Mouse (Mus musculus) fibroblast of lung, adult 2 months (primary cell): ENCODE results near the gene Olfr593.
"Not testable (repeated sequence)": the region's sequence is repeated elsewhere in the genome, so short reads cannot be mapped to it uniquely, and the experiment has no call there.

Experiments
- DNase-seq: peaks from one replicate; pipeline ENCODE4 v3.0.0-alpha.2; 2011; ENCODE audit warnings: low read depth

The Olfr593 gene

DNA sequence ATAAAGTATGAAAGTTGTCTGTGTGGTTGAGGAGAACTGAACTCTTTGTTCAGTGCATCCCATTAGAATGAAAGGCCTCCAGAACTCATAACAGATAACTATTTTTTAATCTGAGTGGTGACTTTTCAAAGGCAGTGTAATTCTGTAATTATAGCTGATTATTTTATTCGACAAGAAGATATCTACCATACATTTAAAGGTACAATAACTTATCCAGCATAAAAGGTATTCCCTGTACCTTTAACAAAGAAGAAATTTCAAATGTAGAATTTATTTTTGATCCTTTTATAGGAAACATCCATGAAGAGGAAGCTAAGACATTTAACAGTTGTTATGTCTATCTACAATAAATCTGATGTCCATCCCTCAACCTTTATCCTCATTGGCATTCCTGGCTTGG is at the start of gene Olfr593:
TSS of gene Olfr593 (plus strand) at position 301 of the 400 bp plus-strand sequence.
- DNase-seq: no peak

DNA sequence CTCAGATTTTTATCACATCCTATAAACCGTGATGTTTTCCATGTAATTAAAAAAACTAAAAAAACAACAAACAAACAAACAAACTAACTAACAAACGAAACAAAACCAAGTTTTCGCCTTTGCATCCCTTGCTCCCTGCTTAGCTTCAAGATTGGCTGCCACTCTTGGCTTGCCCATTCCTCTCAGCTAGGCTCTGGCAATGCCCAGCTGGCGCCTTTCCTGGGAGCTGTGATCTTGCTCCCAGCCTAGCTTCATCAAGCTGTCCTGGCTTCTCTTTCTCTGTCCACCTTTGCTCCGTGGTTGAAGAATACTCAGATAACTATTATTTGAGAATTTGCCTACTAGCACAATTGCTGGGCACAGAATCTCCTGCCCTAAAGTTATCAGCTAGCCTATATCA is 42.0 kb upstream of the Olfr593 start:
- DNase-seq: no peak

DNA sequence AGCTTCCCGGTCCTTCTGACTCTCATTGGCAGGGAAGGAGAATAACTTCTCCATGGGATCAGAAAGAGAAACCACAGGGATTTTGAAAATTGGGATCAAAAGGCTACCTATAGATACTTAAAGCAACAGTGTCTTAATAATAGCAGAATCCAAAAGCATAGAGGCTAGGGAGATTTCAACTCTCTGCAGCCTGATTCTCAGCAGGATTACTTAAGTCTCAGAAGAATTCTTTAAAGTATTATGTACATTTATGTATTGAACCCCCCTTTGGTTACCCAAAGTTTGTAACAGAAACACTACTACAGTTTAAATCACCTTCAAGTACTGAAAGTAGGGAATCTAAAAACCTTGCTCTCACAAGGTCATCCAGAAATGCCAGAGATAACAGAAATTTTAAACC is 33.4 kb upstream of the Olfr593 start, which contains the start of gene Olfr591:
TSS of gene Olfr591 (minus strand) at position 101 of the 400 bp plus-strand sequence.
- DNase-seq: no peak

DNA sequence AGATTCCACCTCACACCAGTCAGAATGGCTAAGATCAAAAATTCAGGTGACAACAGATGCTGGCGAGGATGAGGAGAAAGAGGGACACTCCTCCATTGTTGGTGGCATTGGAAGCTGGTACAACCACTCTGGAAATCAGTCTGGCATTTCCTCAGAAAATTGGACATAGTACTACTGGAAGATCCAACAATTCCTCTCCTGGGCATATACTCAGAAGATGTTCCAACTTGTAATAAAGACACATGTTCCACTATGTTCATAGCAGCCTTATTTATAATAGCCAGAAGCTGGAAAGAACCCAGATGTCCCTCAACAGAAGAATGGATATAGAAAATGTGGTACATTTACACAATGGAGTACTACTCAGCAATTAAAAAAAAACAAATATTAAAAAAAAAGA is 27.2 kb upstream of the Olfr593 start, which contains the start of gene Olfr592:
TSS of gene Olfr592 (plus strand) at position 301 of the 400 bp plus-strand sequence.
- DNase-seq: not testable (repeated sequence)

DNA sequence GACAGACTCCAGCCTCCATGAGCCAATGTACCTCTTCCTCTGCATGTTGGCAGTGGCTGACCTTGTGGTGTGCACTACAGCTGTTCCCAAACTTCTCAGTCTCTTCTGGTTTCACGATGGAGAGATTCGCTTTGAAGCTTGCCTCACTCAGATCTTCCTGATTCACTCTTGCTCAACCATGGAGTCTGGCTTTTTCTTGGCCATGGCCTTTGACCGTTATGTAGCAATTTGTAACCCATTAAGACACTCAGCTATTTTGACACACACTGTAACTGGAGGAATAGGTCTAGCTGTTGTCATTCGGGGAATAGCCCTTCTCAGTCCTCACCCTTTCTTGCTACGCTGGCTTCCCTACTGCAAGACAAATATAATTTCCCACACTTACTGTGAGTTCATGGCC is 388 bp downstream of the Olfr593 start:
- not testable (repeated sequence) for DNase-seq

DNA sequence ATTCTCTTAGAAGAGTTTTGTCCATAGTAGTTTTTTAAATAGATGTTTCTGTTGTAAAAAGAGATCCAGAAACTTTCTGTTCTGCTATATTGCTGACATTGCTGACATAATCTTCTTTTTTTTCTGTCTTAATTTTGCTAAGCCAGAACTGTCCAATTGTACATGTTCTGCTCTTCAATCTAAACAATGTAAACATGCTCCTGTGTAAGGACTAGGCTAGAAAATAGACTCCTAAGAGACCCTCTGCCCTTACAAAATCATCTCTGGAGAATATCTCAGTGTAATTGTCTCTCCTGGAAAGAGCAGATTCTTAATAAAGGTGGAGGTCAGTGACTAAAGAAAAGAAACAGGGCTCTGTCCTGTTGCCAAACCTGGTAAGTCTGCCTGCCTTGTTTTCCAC is 5.0 kb downstream of the Olfr593 start, which contains the start of gene Olfr594:
TSS of gene Olfr594 (plus strand) at position 301 of the 400 bp plus-strand sequence.
- no peak for DNase-seq

DNA sequence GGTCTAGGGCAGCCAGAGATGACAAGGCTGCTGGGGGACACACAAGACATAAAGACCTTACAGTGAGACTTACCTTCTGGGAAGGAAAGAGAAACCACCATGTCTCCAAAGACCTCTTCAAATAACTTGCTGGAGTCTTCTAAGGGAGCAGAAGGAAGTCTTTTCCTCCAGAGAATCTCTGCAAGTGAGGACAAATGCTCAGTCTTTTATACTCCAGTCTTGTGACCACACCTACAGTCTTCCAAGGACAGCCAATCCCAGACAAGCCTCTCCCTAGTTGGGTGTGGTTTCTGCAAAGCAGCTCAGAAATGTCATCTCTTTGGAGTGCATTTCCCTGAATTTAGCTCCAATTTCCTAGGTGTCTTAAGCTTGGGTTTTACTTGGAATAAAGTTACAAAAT is 40.7 kb downstream of the Olfr593 start, which contains the start of gene Usp17ld:
TSS of gene Usp17ld (minus strand) at position 101 of the 400 bp plus-strand sequence.
- not testable (repeated sequence) for DNase-seq
